Mouse (Mus musculus): ENCODE measurements at regions not wholly inside any gene's neighbourhood (a gene's known extent, or its start where the extent isn't known, plus 50 kb on each side); places are given as distances from the start of the nearest gene placed in this dataset.

- Histone ChIP-seq H3K4me1 (ENCODE audit: control insufficient read depth in 1 of 2, insufficient read depth in 2 of 2, low read length in 2 of 2) (no peaks in the 10 kb centered on the region), H3K27ac (ENCODE audit: control insufficient read depth, low read depth, low read length) (no peak overlapping the region), H3K36me3 (ENCODE audit: control insufficient read depth in 1 of 2, insufficient read depth in 2 of 2, low read length in 2 of 2) (no peaks in the 10 kb centered on the region), H3K9me3 (replicated peaks; ENCODE audit: insufficient read depth, low read length) (no peaks in the 10 kb centered on the region), H3K4me3 (ENCODE audit: control insufficient read depth in 1 of 2, insufficient read depth in 1 of 2, low read depth in 2 of 2, low read length in 2 of 2) (no peak overlapping the region), H3K79me2 (ENCODE audit: control insufficient read depth, insufficient read depth, low read length, poor library complexity) (no peaks in the 10 kb centered on the region), H3K9ac (ENCODE audit: control insufficient read depth, low read depth, low read length, poor library complexity, severe bottlenecking) (no peak overlapping the region), H3K27me3 (ENCODE audit: control insufficient read depth in 1 of 2, insufficient read depth in 2 of 2, low read length in 2 of 2) (no peaks in the 10 kb centered on the region)
- TF ChIP-seq MYC (IDR thresholded peaks at IDR 0.05; ENCODE audit: low read depth, low read length) (no peak), NRF1 (IDR thresholded peaks at IDR 0.05; ENCODE audit: insufficient read depth, low read depth, low read length, poor library complexity, severe bottlenecking) (no peak), NELFE (IDR thresholded peaks at IDR 0.05; ENCODE audit: low read depth, low read length) (no peak), TBP (IDR thresholded peaks at IDR 0.05; ENCODE audit: low read depth, low read length) (no peak), KAT2A (conservative IDR thresholded peaks at IDR 0.05; ENCODE audit: low read depth, low read length) (no peak), POLR2A (IDR thresholded peaks at IDR 0.05; ENCODE audit: control insufficient read depth in 1 of 2, insufficient read depth in 1 of 2, low read depth in 1 of 2, low read length in 2 of 2, poor library complexity in 1 of 2) (no peak), MAX (IDR thresholded peaks at IDR 0.05; ENCODE audit: low read length) (no peak), CTCF (IDR thresholded peaks at IDR 0.05 in 2 of 3, conservative IDR thresholded peaks at IDR 0.05 in 1 of 3; ENCODE audit: control insufficient read depth in 1 of 3, insufficient read depth in 1 of 3, low read depth in 2 of 3, low read length in 3 of 3, poor library complexity in 1 of 3, severe bottlenecking in 1 of 3) (no peak), ELF1 (IDR thresholded peaks at IDR 0.05; ENCODE audit: low read depth, low read length) (no peak), USF2 (IDR thresholded peaks at IDR 0.05; ENCODE audit: borderline replicate concordance in 1 of 2, insufficient read depth in 1 of 2, low read depth in 1 of 2, low read length in 2 of 2) (no peak), MYB (IDR thresholded peaks at IDR 0.05; ENCODE audit: low read depth, low read length) (no peak), SIN3A (IDR thresholded peaks at IDR 0.05; ENCODE audit: low read length) (no peak), RAD21 (IDR thresholded peaks at IDR 0.05; ENCODE audit: low read depth, low read length) (no peak), UBTF (IDR thresholded peaks at IDR 0.05; ENCODE audit: borderline replicate concordance, insufficient read depth, low read depth, low read length) (no peak), JUND (IDR thresholded peaks at IDR 0.05; ENCODE audit: low read depth, low read length) (no peak), RCOR1 (IDR thresholded peaks at IDR 0.05; ENCODE audit: low read depth, low read length) (no peak)
- DNase-seq (ENCODE audit: low read depth, low spot score), result no peak
Observed at GRCm38 (mm10) chr6:68311409-68311808, 775.8 kb upstream of the Tacstd2 start.

DNA sequence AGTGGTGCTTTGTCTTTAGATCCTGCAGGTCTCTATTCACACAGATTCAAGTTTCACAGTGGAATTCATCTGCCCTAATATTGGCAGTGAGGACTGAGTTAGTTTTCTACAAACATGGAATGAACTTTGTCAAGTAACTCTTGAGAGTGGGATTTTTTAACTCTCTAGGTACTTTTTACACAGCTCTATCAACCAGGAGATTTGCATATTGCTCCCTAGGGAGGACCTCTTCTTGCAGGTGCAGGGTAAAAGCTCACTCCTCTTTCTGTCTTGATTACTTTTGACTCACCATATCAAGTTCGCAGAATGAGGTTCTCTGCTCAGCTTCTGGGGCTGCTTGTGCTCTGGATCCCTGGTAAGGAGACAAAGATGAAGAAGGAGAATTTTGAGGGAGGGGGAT lies 766.5 kb upstream of the Tacstd2 start:
- Histone ChIP-seq H3K9ac (ENCODE audit: control insufficient read depth, low read depth, low read length, poor library complexity, severe bottlenecking) (no peak overlapping the region), H3K27ac (ENCODE audit: control insufficient read depth, low read depth, low read length) (no peak overlapping the region), H3K4me1 (ENCODE audit: control insufficient read depth in 1 of 2, insufficient read depth in 2 of 2, low read length in 2 of 2) (no peaks in the 10 kb centered on the region), H3K36me3 (ENCODE audit: control insufficient read depth in 1 of 2, insufficient read depth in 2 of 2, low read length in 2 of 2) (no peaks in the 10 kb centered on the region), H3K9me3 (replicated peaks; ENCODE audit: insufficient read depth, low read length) (no peaks in the 10 kb centered on the region), H3K4me3 (ENCODE audit: control insufficient read depth in 1 of 2, insufficient read depth in 1 of 2, low read depth in 2 of 2, low read length in 2 of 2) (no peak overlapping the region), H3K27me3 (ENCODE audit: control insufficient read depth in 1 of 2, insufficient read depth in 2 of 2, low read length in 2 of 2) (no peaks in the 10 kb centered on the region), H3K79me2 (ENCODE audit: control insufficient read depth, insufficient read depth, low read length, poor library complexity) (no peaks in the 10 kb centered on the region)
- DNase-seq (ENCODE audit: low read depth, low spot score), result no peak
- no peak for TF ChIP-seq TBP (IDR thresholded peaks at IDR 0.05; ENCODE audit: low read depth, low read length)
- no peak for TF ChIP-seq RAD21 (IDR thresholded peaks at IDR 0.05; ENCODE audit: low read depth, low read length)
- no peak for TF ChIP-seq GATA1 (IDR thresholded peaks at IDR 0.05; ENCODE audit: low read depth, low read length)
- TF ChIP-seq ZNF384 (IDR thresholded peaks at IDR 0.05; ENCODE audit: low read depth, low read length), result no peak
- no peak for TF ChIP-seq JUND (IDR thresholded peaks at IDR 0.05; ENCODE audit: low read depth, low read length)
- TF ChIP-seq USF2 (IDR thresholded peaks at IDR 0.05; ENCODE audit: borderline replicate concordance in 1 of 2, insufficient read depth in 1 of 2, low read depth in 1 of 2, low read length in 2 of 2), result no peak
- no peak for TF ChIP-seq BHLHE40 (IDR thresholded peaks at IDR 0.05; ENCODE audit: borderline replicate concordance, low read depth, low read length)
- TF ChIP-seq TAL1 (IDR thresholded peaks at IDR 0.05; ENCODE audit: low read length), result no peak
- TF ChIP-seq ETS1 (IDR thresholded peaks at IDR 0.05; ENCODE audit: low read depth, low read length), result no peak
- TF ChIP-seq MEF2A (IDR thresholded peaks at IDR 0.05; ENCODE audit: extremely low read depth, insufficient replicate concordance, low read depth, low read length, poor library complexity, severe bottlenecking), result no peak
- no peak for TF ChIP-seq RCOR1 (IDR thresholded peaks at IDR 0.05; ENCODE audit: low read depth, low read length)
- no peak for TF ChIP-seq NELFE (IDR thresholded peaks at IDR 0.05; ENCODE audit: low read depth, low read length)
- TF ChIP-seq CHD1 (IDR thresholded peaks at IDR 0.05; ENCODE audit: low read depth, low read length), result no peak
- TF ChIP-seq E2F4 (IDR thresholded peaks at IDR 0.05; ENCODE audit: borderline replicate concordance, low read depth, low read length), result no peak
